Mouse (Mus musculus) embryonic stem cell, embryonic (primary cell): ENCODE results near the gene Eif3d.

Source experiments
- CTCF ChIA-PET, 4 experiments: fragments of 300-600 bp in 2 of 4; fragments of 350-600 bp in 2 of 4; sonication (Branson Sonifier 250); formaldehyde crosslinking; loops; one replicate each; lab custom pipeline; 2022; ENCODE audit warnings: inconsistent platforms in 2 of 4; lab: Charles Lee
- POLR2A ChIA-PET, 4 experiments: fragments of 300-600 bp in 2 of 4; fragments of 350-600 bp in 2 of 4; sonication (Branson Sonifier 250); formaldehyde crosslinking; loops; one replicate each; lab custom pipeline; 2022; ENCODE audit warnings: antibody characterized with exemption in 4 of 4, inconsistent platforms in 1 of 4; lab: Charles Lee

The Eif3d gene

DNA sequence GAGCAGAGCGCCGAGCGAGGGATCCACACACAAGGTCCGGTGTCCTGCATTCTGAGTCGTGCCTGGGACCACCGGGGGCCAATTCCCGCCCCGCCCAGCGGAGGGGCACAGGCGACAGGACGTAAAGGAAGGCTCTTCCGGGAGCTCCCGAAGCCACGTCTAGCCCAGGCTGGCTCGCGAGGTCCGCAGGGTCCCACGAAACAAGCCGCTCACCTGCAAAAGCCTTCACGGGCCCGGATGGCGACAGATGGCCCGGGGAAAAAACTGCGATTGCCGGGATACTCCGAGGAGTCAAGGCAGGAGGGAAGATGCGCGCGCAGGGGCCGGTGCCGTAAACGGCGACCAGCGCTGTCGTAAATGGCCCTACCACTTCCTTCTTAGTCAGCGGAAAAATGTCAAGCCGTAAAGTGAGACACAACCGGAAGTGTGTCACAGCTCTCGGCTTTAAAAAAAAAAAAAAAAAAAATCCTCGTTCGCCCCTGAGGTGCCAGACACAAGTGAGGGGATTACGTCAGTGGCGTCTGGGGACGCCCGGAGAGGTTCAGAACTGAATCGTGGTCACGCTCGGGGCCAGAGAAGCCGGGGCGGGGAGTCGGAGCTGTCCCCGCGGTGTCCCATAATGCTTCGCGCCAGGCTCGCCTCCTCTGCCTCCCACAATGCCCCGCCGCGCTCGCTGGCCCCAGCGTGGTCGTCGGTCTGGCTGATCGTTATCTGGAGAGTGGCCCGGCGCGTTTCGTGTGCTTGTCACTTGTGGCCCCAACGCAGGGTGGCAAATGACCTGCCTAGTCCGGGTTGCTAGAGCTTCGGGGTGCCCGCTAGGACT lies at the start of gene Eif3d:
Gene Eif3d (minus strand): TSS at position 344 of the 823 bp plus-strand sequence.
- CTCF ChIA-PET, result interaction anchor here (0.5 to 3.7 kb wide), 24 partner anchors 10 to 1168 kb away, joined by 3 to 20 read pairs (median 4); partner anchors contain the start of gene Ift27 (in 1 of the 4)

DNA sequence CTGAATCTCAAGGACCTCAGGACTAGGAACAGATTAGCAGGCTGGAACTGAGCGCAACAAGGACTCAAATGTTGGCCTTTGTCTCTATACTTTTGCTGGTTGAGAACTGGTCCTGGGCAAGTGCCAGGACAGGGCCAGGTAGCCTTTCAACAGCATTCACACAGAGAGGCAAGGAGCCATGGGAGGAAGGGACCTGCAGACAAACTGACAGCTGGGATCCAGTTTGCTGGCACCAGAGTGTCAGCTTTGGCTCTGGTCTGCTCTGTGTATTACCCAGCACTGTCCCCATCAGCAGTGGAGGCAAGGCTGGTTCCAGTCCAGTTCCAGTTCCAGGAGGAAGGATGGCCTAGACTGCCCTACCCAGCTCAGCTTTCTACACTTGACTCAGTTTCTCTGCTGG lies 43.4 kb upstream of the Eif3d start:
- ChIA-PET CTCF (interaction anchor here in 2 of 4 experiments (0.6 to 1.2 kb wide), 2 partner anchors 32 to 674 kb away, joined by 4 to 6 read pairs; no protein-coding TSS in a partner anchor), POLR2A (interaction anchor here in 3 of 4 experiments (0.6 to 1.5 kb wide), 6 partner anchors 9 to 1229 kb away, joined by 3 to 8 read pairs (median 3); partner anchors contain the start of gene Eif3d (in 1 of the 3))

More for the DNA sequence above, at the start of gene Eif3d:
- POLR2A ChIA-PET, result interaction anchor here (0.5 to 9.7 kb wide), 129 partner anchors 7 to 1720 kb away, joined by 3 to 213 read pairs (median 4); partner anchors contain the start of genes Foxred2 (in 4 of the 4), Ift27 (in 3 of the 4), Txn2 (in 3 of the 4) and Cacng2 (in 2 of the 4)

DNA sequence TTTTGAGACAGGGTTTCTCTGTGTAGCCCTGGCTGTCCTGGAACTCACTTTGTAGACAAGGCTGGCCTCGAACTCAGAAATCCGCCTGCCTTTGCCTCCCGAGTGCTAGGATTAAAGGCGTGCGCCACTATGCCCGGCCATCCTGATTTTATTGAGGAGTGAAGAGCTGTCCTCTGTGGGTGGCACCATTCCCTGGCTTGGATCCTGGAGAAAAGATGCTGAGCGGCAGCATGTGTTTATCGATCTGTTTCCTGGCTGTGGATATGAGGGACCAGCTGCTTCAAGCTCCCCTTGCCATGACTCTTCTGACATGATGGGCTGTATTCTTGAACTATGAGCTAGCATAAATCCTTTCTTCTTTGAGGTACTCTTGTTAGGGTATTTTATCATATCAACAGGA lies 37.6 kb upstream of the Eif3d start:
- ChIA-PET POLR2A (interaction anchor here (0.7 to 1.9 kb wide), 6 partner anchors 12 to 641 kb away, joined by 3 to 11 read pairs (median 3); partner anchors contain the start of gene Eif3d (in 1 of the 4)), CTCF (interaction anchor here in 3 of 4 experiments (0.7 to 1.7 kb wide), 3 partner anchors 26 to 232 kb away, joined by 5 to 6 read pairs (median 5); no protein-coding TSS in a partner anchor)

DNA sequence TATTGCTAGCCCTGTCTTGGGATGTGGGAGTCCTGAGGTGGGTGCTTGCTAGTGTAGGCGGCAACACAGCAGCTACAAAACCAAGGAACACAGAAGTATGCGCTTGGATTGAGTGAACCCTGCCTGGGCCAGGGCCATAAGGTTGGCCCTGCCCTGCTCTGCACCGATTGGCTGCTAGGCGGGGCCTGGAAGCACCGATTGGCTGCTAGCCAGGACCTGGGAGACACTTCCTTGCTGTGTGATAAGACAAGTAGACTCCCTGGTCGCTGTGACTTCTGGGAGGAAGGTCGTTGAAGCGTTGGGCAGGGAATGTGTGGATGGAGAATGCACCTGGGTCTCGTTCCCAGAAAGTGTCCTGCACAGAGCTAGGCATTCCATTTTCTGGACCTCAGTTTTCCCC lies 33.3 kb upstream of the Eif3d start:
- ChIA-PET CTCF (interaction anchor here in 1 of 4 experiments (0.9 kb wide), 1 partner anchor 70 kb away, joined by 3 read pairs; no protein-coding TSS in a partner anchor), POLR2A (interaction anchor here in 2 of 4 experiments (0.6 to 1.3 kb wide), 3 partner anchors 32 to 101 kb away, joined by 3 to 6 read pairs (median 5); partner anchors contain the start of gene Eif3d (in 1 of the 2))

DNA sequence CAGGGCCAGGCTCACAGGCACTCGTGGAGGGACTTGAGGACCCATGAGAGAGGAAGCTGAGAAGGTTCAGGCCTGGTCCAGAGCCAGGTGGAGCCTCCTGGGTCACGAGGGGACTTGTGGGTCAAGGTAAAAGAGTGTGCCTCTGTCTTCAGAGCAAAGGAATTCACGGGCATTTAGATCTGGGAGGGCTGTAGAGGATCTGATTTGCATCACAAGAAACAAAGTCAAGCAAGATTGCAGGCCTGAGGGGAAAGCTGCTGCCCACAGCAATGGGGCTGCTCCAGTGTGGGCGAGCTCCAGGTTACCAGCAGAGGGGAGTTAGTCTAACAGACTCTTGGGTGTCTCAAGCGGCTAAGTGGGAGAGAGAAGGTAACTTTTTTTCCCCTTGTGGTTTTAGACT lies 30.8 kb upstream of the Eif3d start:
- CTCF ChIA-PET, result interaction anchor here in 2 of 4 experiments (0.5 to 2.0 kb wide), 7 partner anchors 19 to 1336 kb away, joined by 3 to 8 read pairs (median 3); no protein-coding TSS in a partner anchor

DNA sequence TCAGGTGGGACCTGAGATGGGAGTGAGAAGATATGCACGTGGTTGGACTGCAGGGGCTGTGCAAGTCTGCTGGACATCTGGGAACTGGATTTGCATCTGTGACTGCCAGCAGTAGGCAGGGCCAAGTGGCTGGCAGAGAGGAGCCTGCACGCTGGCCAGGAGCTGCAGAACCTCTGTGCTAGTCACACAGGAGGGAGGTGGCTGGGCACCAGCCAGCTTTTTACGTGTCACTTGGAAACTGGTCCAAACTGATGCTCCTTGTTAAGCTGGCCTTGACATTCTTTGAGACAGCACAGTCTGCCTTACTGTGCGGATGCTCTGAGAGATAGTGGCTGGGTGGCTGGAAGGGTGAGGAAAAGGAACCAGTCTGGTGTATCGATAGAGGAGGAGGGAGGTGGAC lies 17.9 kb upstream of the Eif3d start:
- CTCF ChIA-PET, result no interaction called here

More for the DNA sequence above, 30.8 kb upstream of the Eif3d start:
- POLR2A ChIA-PET, result interaction anchor here (0.6 to 2.1 kb wide), 29 partner anchors 8 to 405 kb away, joined by 3 to 15 read pairs (median 4); partner anchors contain the start of genes Eif3d (in 4 of the 4), Foxred2 (in 2 of the 4), Mpst (in 2 of the 4) and Cacng2 (in 1 of the 4)

DNA sequence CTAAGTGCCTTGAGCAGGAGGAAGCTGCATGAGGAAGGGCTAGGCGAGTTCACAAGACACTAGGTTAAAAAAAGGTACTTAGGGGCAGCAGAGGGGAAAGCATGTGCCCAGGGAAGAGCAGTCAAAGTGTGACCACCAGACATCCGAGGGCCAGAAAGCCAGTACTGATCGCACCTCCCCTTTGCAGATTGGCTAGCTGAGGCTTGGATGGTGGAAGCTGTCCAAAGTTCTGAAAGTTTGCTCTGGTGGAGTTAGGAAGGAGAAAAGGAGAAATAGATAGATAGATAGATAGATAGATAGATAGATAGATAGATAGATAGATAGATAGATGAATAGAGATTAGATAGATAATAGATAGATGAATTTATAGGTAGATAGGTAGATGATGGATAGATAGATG lies 12.8 kb upstream of the Eif3d start:
- ChIA-PET POLR2A (interaction anchor here (0.7 to 6.0 kb wide), 10 partner anchors 12 to 283 kb away, joined by 3 to 44 read pairs (median 8); partner anchors contain the start of genes Eif3d (in 3 of the 4) and Txn2 (in 1 of the 4)), CTCF (interaction anchor here (0.6 to 4.1 kb wide), 36 partner anchors 8 to 529 kb away, joined by 3 to 78 read pairs (median 6); partner anchors contain the start of genes Eif3d (in 2 of the 4), Cacng2 (in 1 of the 4) and Pvalb (in 1 of the 4))

More for the DNA sequence above, 17.9 kb upstream of the Eif3d start:
- POLR2A ChIA-PET, result interaction anchor here in 1 of 4 experiments (1.8 kb wide), 1 partner anchor 10 kb away, joined by 5 read pairs; no protein-coding TSS in a partner anchor

DNA sequence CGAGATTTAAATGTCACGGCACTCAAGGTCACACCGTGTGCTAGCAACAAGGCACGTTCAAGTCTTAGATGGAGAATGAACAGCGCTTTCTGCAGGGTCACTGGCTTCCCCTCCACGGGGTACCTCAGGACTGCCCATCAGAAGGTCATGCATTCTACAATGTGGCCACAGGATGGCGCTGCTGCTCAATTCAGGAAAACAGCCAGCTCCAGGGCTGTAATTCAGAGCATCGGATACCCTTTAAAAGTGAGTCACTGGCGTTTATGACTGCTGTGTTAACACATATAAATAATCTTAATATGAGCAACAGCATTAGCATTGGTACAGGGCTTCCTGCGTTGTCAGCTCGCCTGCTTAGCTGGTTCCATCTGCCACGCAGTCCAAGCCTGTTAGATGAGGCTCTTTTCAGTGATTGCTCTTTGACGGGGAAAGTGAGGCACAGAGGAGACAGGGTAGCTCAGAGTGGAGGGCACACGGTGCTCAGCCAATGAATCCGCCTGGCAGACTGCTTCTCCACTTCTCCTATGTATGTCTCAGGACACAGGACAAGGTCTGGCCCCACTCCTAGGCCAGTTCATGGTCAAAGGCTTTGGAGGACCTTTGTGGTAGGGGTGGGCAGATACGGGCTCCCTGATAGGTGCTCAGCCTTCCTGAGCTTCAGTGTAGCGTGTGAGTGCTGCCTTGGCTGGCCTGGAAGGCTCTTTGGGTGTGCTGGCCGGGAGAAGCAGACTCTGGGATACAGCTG lies 11.8 kb upstream of the Eif3d start:
- ChIA-PET CTCF (interaction anchor here (0.6 to 4.1 kb wide), 88 partner anchors 8 to 1825 kb away, joined by 3 to 78 read pairs (median 5); partner anchors contain the start of genes Cacng2 (in 3 of the 4), Eif3d (in 2 of the 4), Ift27 (in 1 of the 4) and Pvalb (in 1 of the 4)), POLR2A (interaction anchor here (0.5 to 6.0 kb wide), 14 partner anchors 11 to 1456 kb away, joined by 3 to 44 read pairs (median 4); partner anchors contain the start of gene Eif3d (in 4 of the 4))

DNA sequence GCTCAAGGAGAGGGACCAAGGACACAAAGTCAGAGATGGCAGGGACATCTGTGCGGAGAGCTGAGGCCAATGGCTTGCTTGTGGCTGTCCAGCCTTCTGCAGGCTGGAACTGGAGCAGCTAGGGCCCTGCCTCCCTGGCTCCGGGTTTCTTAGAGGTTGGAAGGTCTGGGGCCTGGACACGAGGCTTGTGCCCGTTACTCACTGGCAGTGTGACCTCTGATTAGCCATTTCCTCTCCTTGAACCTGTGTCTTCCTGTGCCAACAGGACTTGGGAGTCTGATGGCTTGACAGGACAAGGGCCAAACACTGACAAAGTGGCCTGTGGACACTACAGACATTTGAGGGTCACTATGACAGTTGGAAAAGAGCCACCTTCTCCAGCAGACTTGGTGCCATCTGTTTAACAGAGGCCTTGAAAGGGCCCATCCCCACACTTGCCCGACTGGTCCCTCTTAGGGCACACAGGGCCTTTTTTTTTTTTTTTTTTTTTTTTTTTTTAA lies 10.6 kb upstream of the Eif3d start:
- CTCF ChIA-PET, result interaction anchor here (0.6 to 4.1 kb wide), 41 partner anchors 10 to 1827 kb away, joined by 3 to 78 read pairs (median 6); partner anchors contain the start of genes Eif3d (in 2 of the 4), Cacng2 (in 1 of the 4) and Pvalb (in 1 of the 4)
- POLR2A ChIA-PET, result interaction anchor here (0.6 to 6.0 kb wide), 8 partner anchors 10 to 1457 kb away, joined by 3 to 44 read pairs (median 6); partner anchors contain the start of gene Eif3d (in 4 of the 4)

DNA sequence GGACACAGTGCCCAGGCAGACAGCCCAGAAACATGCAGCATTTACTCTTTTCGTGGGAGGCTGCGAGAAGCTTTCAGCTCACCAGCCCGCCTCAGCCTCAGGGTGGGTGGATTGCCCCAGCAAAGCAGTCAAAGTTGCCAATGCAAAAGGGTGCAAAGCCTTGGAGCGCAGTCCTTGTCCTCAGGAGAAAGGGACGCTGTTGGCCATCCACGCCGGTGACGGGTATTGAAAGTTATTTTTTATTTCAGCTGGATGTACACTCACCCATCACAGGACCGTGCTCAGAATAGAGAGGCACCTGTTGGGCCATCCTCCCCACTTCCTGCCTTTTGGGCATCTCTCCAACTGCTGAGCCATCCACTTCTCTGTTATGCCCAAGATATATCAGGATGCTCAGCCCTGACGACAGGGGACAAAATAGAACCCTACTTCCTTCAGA lies 8.8 kb upstream of the Eif3d start:
- ChIA-PET CTCF (interaction anchor here in 1 of 4 experiments (0.8 kb wide), 1 partner anchor 260 kb away, joined by 3 read pairs; no protein-coding TSS in a partner anchor), POLR2A (interaction anchor here in 2 of 4 experiments (0.6 to 6.0 kb wide), 5 partner anchors 8 to 392 kb away, joined by 3 to 44 read pairs (median 5); partner anchors contain the start of gene Eif3d (in 1 of the 2))

DNA sequence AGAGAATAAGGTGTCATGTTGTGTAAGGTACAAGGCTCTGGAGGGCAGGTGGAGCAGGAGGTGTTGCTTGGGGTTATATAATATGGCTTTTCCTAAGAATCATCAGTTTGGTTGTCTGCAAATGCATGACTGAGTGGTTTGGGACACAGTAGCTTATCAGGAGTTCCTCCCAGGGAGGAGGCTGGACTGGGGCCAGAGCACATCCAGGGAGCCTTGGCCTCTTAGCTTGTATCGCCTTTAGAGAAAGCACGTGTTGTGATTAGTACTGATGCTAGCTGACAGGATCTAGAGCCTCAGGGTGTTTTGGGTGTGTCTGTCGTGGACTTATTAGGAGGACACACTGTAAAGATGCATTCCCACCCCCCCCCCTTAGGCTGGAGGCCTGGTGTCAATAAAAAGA lies 7.0 kb upstream of the Eif3d start:
- ChIA-PET CTCF (interaction anchor here in 2 of 4 experiments (0.6 to 1.4 kb wide), 6 partner anchors 79 to 604 kb away, joined by 3 to 8 read pairs (median 4); no protein-coding TSS in a partner anchor), POLR2A (interaction anchor here in 2 of 4 experiments (0.6 to 1.7 kb wide), 4 partner anchors 8 to 1602 kb away, joined by 4 to 6 read pairs (median 5); no protein-coding TSS in a partner anchor)

DNA sequence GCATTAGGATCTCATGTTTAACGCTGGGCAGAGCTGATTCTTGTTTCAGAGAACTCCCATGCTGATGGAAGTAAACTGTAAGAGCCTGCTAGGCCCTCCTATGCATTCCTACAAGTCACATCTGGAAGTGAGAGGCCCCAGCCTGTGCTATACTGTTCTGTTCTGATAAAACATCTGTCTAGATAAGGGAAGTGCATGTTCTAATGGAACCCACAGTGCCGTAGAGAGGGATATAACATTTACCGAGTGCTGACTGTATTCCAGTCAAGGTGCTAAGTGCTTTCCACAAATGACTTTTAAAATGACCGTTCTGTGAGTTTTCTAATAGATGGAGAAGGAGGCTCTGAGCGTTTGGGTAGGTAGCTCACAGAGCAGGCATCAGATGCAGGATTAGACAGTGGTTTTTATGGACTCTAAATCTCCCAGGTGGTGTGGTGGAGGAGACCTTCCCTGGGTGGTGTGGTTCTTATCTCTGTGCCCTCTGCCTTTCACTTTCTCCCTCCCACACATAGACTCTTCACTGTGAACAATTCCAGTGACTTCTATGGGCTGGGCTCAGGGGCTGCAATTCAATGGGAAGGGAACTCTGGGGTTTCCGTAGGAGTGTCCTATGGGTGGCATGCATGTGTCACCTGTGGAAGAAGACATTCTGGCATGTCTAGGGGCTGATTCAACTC lies 3.7 kb upstream of the Eif3d start:
- ChIA-PET POLR2A (interaction anchor here in 1 of 4 experiments (0.6 kb wide), 1 partner anchor 58 kb away, joined by 5 read pairs; no protein-coding TSS in a partner anchor), CTCF (interaction anchor here in 2 of 4 experiments (0.6 kb wide), 2 partner anchors 9 to 186 kb away, joined by 5 to 8 read pairs; no protein-coding TSS in a partner anchor)

DNA sequence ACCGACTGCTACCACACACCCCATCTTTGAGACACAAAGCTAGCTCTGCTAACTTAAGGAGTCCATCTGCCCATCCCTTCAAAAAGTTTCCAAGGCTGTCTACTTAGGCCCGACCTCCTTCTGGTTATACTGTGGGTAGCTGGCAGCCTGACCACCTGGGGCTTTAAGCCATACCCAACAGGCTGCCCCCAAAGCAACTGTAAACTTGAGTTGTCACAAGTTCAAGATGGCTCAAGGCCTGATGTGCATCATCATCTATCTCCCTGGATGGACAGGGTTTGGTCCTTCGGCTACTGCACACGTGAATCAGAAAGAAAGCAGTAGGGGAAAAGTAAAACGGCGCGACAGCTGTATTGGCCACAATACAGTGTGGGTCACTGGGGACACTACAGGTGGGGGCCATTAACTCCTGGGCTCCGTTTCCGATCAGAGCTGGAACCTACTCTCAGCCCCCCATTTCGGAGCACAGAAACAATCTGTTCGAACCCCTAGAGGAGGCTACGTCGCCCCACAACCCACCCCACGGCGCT lies 608 bp downstream of the Eif3d start:
- POLR2A ChIA-PET, result interaction anchor here (0.5 to 9.7 kb wide), 107 partner anchors 8 to 1720 kb away, joined by 3 to 213 read pairs (median 4); partner anchors contain the start of genes Foxred2 (in 4 of the 4), Ift27 (in 3 of the 4), Txn2 (in 3 of the 4) and Cacng2 (in 2 of the 4)
- CTCF ChIA-PET, result interaction anchor here (0.6 to 3.7 kb wide), 23 partner anchors 11 to 989 kb away, joined by 3 to 20 read pairs (median 3); partner anchors contain the start of gene Ift27 (in 1 of the 4)

DNA sequence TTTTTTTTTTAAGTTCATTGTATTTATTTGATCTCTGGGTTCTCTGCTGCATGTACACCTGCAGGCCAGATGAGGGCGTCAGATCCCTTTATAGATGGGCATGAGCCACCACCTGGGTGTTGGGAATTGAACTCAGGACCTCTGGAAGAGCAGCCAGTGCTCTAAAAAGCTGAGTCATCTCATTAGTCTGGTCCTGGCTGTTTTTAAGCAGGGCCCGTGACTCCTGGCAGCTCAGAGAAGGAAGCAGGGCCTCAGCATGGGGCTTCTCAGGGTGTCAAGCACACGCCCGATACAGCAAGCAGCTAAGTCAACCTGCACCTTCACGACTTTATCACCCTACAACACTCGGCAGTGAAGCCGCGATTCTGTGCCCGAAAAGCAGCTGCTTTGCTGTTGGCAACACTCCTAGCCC lies 5.5 kb downstream of the Eif3d start:
- ChIA-PET CTCF (interaction anchor here in 3 of 4 experiments (0.7 to 1.5 kb wide), 6 partner anchors 9 to 235 kb away, joined by 3 to 4 read pairs (median 4); partner anchors contain the start of gene Foxred2 (in 1 of the 3)), POLR2A (interaction anchor here in 3 of 4 experiments (0.9 to 9.7 kb wide), 11 partner anchors 8 to 274 kb away, joined by 3 to 213 read pairs (median 3); partner anchors contain the start of gene Foxred2 (in 2 of the 3))

DNA sequence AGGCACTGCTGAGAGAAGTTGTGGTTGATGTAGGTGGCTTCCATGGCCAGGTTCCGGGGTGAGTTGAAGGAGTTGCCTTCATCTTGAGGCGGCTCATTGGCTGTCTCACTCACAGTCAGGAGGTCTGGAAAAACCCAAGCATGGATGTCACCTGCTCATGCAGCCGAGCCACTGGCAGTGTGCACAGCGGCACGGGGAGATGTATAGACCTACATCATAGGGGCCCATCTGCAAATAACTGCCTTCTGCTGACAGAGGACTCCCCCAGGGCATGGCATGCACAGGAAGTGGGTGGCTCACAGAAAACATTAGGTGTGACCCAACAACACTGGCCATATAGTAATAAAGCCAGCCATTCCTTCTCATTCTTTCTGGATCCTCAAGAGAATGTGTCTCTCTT lies 8.2 kb downstream of the Eif3d start:
- ChIA-PET CTCF (interaction anchor here in 1 of 4 experiments (0.6 kb wide), 1 partner anchor 501 kb away, joined by 3 read pairs; no protein-coding TSS in a partner anchor), POLR2A (interaction anchor here in 3 of 4 experiments (0.5 to 11.9 kb wide), 4 partner anchors 6 to 237 kb away, joined by 3 to 213 read pairs (median 4); partner anchors contain the start of gene Eif3d (in 2 of the 3))
